Mouse (Mus musculus) testis, adult 2 months (tissue): ENCODE measurements at regions not wholly inside any gene's neighbourhood (a gene's known extent, or its start where the extent isn't known, plus 50 kb on each side); places are given as distances from the start of the nearest gene placed in this dataset.

Experiments
- H3K27ac ChIP-seq: fragments of 200-500 bp; 2 replicates; pipeline ENCODE4 v1.5.1; 2012; ENCODE audit warnings: low read depth, low read length; ENCODE audit not compliant: control insufficient read depth, insufficient read depth
- H3K27me3 ChIP-seq: fragments of 200-500 bp; 2 replicates; pipeline ENCODE4 v1.6.1; 2012; ENCODE audit warnings: mild to moderate bottlenecking, low read length, moderate library complexity; ENCODE audit not compliant: control insufficient read depth, insufficient read depth
- H3K36me3 ChIP-seq: fragments of 200-500 bp; 2 replicates; pipeline ENCODE4 v1.6.1; 2012; ENCODE audit warnings: mild to moderate bottlenecking, low read length; ENCODE audit not compliant: control insufficient read depth, insufficient read depth
- H3K4me1 ChIP-seq: fragments of 200-500 bp; 2 replicates; pipeline ENCODE4 v1.6.1; 2012; ENCODE audit warnings: low read length; ENCODE audit not compliant: control insufficient read depth, insufficient read depth
- H3K4me3 ChIP-seq: fragments of 200-500 bp; 2 replicates; pipeline ENCODE4 v1.5.1; 2012; ENCODE audit warnings: low read depth, mild to moderate bottlenecking, low read length, moderate library complexity, mixed read lengths; ENCODE audit not compliant: control insufficient read depth
- CTCF ChIP-seq: fragments of 200-500 bp; IDR thresholded peaks from 2 replicates; pipeline ENCODE4 v1.5.1; 2012; ENCODE audit warnings: low read depth, mild to moderate bottlenecking, inconsistent platforms, low read length, moderate library complexity; ENCODE audit not compliant: control insufficient read depth, insufficient read depth, insufficient replicate concordance
- POLR2A ChIP-seq: fragments of 200-500 bp; IDR thresholded peaks from 2 replicates; pipeline ENCODE4 v1.6.1; 2012; ENCODE audit warnings: low read depth, mild to moderate bottlenecking, inconsistent platforms, low read length, moderate library complexity; ENCODE audit not compliant: control insufficient read depth

- Histone ChIP-seq H3K4me1 (no peaks in the 10 kb centered on the region), H3K4me3 (no peak overlapping the region), H3K27ac (no peak overlapping the region), H3K36me3 (no peaks in the 10 kb centered on the region), H3K27me3 (no peaks in the 10 kb centered on the region)
- TF ChIP-seq CTCF (no peak), POLR2A (no peak)
Measured at GRCm38 (mm10) chrX:12813083-12813660, 51.3 kb upstream of the Med14 start.
